Mouse (Mus musculus) erythroblast, embryonic 14.5 days (primary cell): ENCODE measurements around the gene Scamp4. TPM values are rescaled to one million over a fixed set of nuclear protein-coding genes. Genes with fewer than 3 reads are reported as not detected.

ENCODE experiments used
- H3K27me3 ChIP-seq: 2 replicates; pipeline ENCODE4 v1.6.1; 2012; ENCODE audit warnings: inconsistent platforms; ENCODE audit not compliant: control insufficient read depth
- H3K36me3 ChIP-seq: 2 replicates; pipeline ENCODE4 v1.6.1; 2012; ENCODE audit warnings: mild to moderate bottlenecking, inconsistent platforms; ENCODE audit not compliant: control insufficient read depth
- H3K4me1 ChIP-seq: 2 replicates; pipeline ENCODE4 v1.6.1; 2012; ENCODE audit warnings: inconsistent platforms; ENCODE audit not compliant: control insufficient read depth
- H3K4me3 ChIP-seq: replicated peaks from 2 replicates; pipeline ENCODE3; 2012; ENCODE audit warnings: moderate library complexity, mild to moderate bottlenecking, inconsistent platforms
- H3K9me3 ChIP-seq: 2 replicates; pipeline ENCODE4 v1.6.1; 2012; ENCODE audit warnings: low read length, inconsistent platforms, mixed read lengths; ENCODE audit not compliant: control insufficient read depth
- GATA1 ChIP-seq: IDR thresholded peaks from 2 replicates; pipeline ENCODE4 v1.6.1; 2012; ENCODE audit warnings: low read length, inconsistent platforms, mixed read lengths
- TAL1 ChIP-seq: IDR thresholded peaks from 3 replicates; pipeline ENCODE4 v1.6.1; 2012; ENCODE audit warnings: low read length, inconsistent platforms, mixed read lengths
- polyA plus RNA-seq: library from polyadenylated mRNA; stranded (reverse); fragments of >175 nt; gene quantifications from 2 replicates; pipeline ENCODE4 v1.2.3, GENCODE M21; 2012

The Scamp4 gene
- polyA plus RNA-seq, 1 experiment, result 6.8 TPM

DNA sequence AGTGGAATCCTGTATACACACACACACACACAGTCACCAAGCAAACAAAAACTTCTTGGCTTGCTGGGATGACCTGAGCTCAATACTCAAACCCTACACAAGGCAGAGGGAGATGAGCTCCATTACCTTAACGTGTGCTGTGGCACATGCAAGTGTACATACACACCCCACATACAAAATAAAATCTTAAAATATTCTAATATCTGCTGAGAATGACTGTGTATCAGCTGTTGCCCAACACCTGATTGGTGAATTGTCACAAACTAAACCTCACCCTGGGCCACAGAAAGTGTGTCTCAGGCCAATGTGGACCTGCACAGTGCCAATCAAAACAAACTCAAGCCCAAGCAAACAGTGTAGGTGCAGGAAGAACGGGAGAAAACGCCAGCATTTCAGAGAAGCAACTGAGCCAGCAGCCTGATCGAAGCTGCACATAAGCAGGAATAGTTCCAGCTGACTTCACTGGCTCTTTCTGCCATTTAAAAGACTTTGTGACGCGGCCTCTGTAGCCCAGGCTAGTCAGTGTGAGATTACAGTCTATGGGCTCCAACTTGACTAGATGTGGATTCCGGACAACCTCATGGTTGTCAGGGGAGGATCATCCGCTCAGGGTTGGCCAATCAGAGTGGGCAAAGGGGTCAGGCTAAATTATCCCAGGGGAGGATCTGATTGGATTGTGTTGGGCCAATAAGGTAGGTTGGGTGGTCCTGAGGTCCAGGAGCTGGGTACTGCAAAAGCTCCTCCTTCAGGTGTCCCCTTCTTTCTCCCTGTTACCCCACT is 17.0 kb downstream of the Scamp4 start:
- TF ChIP-seq TAL1 (no peak), GATA1 (no peak)
- no peaks in the 10 kb centered on the region for H3K27me3 ChIP-seq
- peaks cover 29% of the 10 kb centered on the region for H3K36me3 ChIP-seq
- H3K9me3 ChIP-seq, result no peaks in the 10 kb centered on the region
- no peak overlapping the region for H3K4me3 ChIP-seq
- H3K4me1 ChIP-seq, result peaks cover 54% of the 10 kb centered on the region

DNA sequence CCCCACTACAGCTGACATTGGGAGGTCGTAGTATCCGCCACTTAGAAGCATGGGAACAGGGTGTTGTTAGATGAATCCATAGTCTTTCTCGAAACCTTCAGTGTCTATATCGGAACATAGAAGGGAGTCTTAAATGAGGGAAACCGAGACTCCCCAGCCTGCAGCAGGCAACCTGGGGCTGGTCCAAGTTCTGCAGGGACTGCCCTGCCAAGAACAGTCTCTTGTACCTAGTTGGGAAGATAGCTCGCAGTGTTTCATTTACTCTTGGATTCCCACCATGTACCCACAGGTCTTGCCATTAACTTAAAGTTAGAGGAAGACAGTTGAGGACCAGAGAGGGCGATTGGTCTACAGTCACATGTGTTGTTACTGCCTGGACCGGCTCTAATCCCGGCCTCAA is 17.7 kb downstream of the Scamp4 start:
- Histone ChIP-seq H3K4me3 (no peak overlapping the region), H3K36me3 (peaks cover 29% of the 10 kb centered on the region), H3K27me3 (no peaks in the 10 kb centered on the region), H3K9me3 (no peaks in the 10 kb centered on the region), H3K4me1 (peaks cover 61% of the 10 kb centered on the region)
- TF ChIP-seq TAL1 (no peak), GATA1 (no peak)

- no peaks in the 10 kb centered on the region for H3K27me3 ChIP-seq
- peaks cover 29% of the 10 kb centered on the region for H3K36me3 ChIP-seq
- H3K4me3 ChIP-seq, result peak overlapping the region; percentile 73
- no peaks in the 10 kb centered on the region for H3K9me3 ChIP-seq
- H3K4me1 ChIP-seq, result peaks cover 65% of the 10 kb centered on the region
- TF ChIP-seq TAL1 (no peak), GATA1 (no peak)
These were observed 18.4 kb downstream of the Scamp4 start for GRCm38 (mm10) chr10:80620796-80621689.

DNA sequence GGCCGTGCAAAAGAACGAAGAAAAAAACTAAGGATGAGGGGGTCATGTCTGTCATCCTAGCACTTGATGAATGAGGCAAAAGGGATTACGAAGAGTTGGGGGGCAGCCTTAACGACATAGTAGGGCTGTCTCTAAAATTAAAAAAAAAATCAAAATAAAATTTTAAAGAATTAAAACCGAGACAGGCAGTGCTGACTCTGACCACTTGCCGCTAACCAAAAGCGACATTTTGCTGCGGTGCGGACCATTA is 18.9 kb downstream of the Scamp4 start:
- Histone ChIP-seq H3K4me1 (peaks cover 67% of the 10 kb centered on the region), H3K36me3 (peaks cover 26% of the 10 kb centered on the region), H3K27me3 (no peaks in the 10 kb centered on the region), H3K4me3 (peak overlapping the region; percentile 73), H3K9me3 (no peaks in the 10 kb centered on the region)
- TF ChIP-seq TAL1, result no peak
- TF ChIP-seq GATA1, result no peak

DNA sequence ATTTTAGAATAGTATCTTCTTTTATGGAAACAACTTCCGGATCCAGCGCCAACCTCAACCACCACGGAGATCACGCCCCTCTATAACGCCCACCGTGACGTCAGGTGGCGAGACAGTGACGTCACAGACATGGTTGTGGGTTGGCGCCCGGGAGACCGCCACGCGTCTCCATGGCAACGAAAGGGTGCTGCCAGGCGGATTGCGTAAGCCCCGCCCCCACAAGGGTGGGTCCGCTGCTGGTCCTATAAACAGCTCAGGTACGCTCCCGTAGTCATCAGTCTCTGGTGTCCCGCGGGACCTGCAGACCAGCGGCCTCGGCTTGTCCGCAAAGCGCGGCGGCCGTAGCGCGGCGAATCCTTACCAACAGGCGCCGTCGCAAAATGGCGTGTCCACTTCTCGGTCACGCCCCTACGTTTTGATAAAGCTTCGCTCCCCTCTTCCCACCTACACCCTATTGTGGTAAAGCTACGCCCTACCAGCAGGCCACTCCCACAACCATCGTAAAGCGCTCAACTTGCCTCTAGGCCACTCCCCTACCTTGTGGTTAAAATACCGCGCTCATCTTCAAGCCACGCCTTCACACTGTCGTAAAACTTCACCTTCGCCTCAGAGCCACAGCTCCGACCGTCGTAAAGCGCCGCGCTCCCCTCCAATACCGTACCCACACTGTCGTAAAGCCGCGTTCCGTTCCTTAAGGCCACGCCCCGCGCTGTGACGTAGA is 19.4 kb downstream of the Scamp4 start:
- peaks cover 68% of the 10 kb centered on the region for H3K4me1 ChIP-seq
- TF ChIP-seq TAL1 (no peak), GATA1 (no peak)
- H3K27me3 ChIP-seq, result no peaks in the 10 kb centered on the region
- H3K36me3 ChIP-seq, result peaks cover 26% of the 10 kb centered on the region
- H3K9me3 ChIP-seq, result no peaks in the 10 kb centered on the region
- H3K4me3 ChIP-seq, result peak overlapping the region; percentile 73

DNA sequence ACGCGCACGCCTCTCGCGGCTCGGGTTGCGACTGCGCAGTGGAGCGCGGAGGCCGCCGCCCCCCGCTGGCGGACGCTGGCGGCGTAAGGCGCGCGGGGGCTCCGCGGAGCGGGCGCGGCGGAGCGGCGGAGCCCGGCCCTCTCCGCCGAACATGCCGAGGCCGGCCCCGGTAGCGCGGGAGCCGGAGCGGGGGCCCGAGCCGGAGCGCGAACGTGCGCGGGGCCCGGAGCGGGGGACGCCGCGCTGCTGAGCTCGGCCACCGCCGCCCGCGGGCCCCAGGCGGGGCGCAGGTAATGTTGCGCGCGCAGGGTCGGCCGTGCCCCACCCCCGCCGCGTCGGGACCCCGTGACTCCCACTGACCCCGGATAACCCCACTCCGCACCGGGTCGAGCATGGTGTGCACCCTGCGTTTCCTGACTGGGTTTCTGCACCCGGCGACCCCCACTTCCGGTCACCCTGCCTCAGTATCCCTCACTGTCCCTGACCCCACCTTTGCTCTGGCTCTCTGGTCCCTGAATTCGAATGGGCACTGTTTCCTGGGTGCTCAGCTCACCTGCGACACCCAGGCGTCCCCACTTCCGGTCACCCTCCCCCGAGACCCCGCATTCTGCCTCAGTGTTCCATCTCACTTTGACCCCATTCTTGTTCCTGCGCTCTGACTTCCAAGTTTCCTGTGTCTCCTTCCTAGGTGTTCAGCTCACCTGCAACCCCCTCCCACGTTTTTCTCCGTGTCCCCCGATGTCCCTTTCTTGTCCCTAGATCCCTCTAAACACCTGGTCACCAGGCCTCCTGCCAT is 20.2 kb downstream of the Scamp4 start, which contains the start of gene Csnk1g2:
TSS of gene Csnk1g2 (plus strand) at position 178 of the 796 bp plus-strand sequence.
- TF ChIP-seq TAL1, result no peak
- no peak for TF ChIP-seq GATA1
- Histone ChIP-seq H3K4me3 (peak within 1 kb of the TSS; percentile 73), H3K36me3 (peaks cover 30% of the 10 kb centered on the region), H3K9me3 (no peaks in the 10 kb centered on the region), H3K4me1 (peaks cover 76% of the 10 kb centered on the region), H3K27me3 (no peaks in the 10 kb centered on the region)

- Histone ChIP-seq H3K4me3 (peak overlapping the region; percentile 73), H3K27me3 (no peaks in the 10 kb centered on the region), H3K4me1 (peaks cover 77% of the 10 kb centered on the region), H3K9me3 (no peaks in the 10 kb centered on the region), H3K36me3 (peaks cover 32% of the 10 kb centered on the region)
- TF ChIP-seq TAL1, result no peak
- no peak for TF ChIP-seq GATA1
These were observed 21.0 kb downstream of the Scamp4 start for GRCm38 (mm10) chr10:80623457-80624191.

DNA sequence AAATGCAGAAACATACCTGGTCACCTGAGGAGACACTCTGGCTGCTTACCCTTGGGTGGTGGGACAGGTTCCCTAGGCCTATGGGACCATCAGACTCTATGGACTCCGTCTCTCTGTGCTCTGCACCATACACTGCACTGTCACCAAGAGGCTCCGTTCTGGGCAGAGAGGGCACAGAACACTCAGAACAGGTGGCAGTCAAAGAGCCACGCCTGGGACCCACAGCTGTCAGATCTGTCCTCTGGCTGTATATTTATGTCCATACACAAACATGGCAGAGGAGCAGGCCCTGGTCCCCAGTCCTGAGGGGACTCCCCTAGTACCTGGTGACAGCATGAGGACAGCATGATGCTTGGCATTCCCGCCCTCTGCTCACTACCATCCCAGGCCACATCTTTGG is 23.1 kb downstream of the Scamp4 start:
- Histone ChIP-seq H3K27me3 (no peaks in the 10 kb centered on the region), H3K36me3 (peaks cover 52% of the 10 kb centered on the region), H3K4me1 (peaks cover 76% of the 10 kb centered on the region), H3K9me3 (no peaks in the 10 kb centered on the region), H3K4me3 (no peak overlapping the region)
- TF ChIP-seq GATA1 (no peak), TAL1 (no peak)
